Mouse (Mus musculus) myocyte (in vitro differentiated cells): ENCODE results near the gene Zfhx3. TPM values are rescaled to one million over a fixed set of nuclear protein-coding genes. Genes with fewer than 3 reads are reported as not detected.

Experiments
- H3K27me3 ChIP-seq: one replicate; pipeline ENCODE4 v1.6.1; 2011; ENCODE audit not compliant: control insufficient read depth, insufficient read depth, insufficient read length
- H3K36me3 ChIP-seq: one replicate; pipeline ENCODE4 v1.6.1; 2011; ENCODE audit not compliant: control insufficient read depth, insufficient read depth
- H3K4me2 ChIP-seq: one replicate; pipeline ENCODE4 v1.6.1; 2011; ENCODE audit warnings: low read depth, control low read depth
- H3K4me3 ChIP-seq: one replicate; pipeline ENCODE4 v1.5.1; 2011; ENCODE audit warnings: mild to moderate bottlenecking, control low read depth, moderate library complexity
- H3K79me2 ChIP-seq: one replicate; pipeline ENCODE4 v1.6.1; 2011; ENCODE audit not compliant: control insufficient read depth, insufficient read depth
- H3ac ChIP-seq: one replicate; pipeline ENCODE4 v1.6.1; 2011; ENCODE audit not compliant: control insufficient read depth, insufficient read length
- CEBPB ChIP-seq: IDR thresholded peaks from 2 replicates; pipeline ENCODE4 v1.6.1; 2011; ENCODE audit warnings: mild to moderate bottlenecking, moderate library complexity; ENCODE audit not compliant: poor library complexity, insufficient read depth, severe bottlenecking
- E2F4 ChIP-seq: IDR thresholded peaks from one replicate; pipeline ENCODE4 v1.6.1; 2011; ENCODE audit warnings: mild to moderate bottlenecking, control low read depth, moderate library complexity; ENCODE audit not compliant: insufficient read depth
- MAX ChIP-seq: IDR thresholded peaks from one replicate; pipeline ENCODE4 v1.6.1; 2011; ENCODE audit warnings: low read depth, mild to moderate bottlenecking, control low read depth
- MYOD1 ChIP-seq, 3 experiments: IDR thresholded peaks; one replicate each; pipeline ENCODE4 v1.6.1; 2011; ENCODE audit warnings: control low read depth in 2 of 3, low read depth in 2 of 3, mild to moderate bottlenecking in 2 of 3, moderate library complexity in 1 of 3; ENCODE audit not compliant: insufficient read length in 2 of 3, control insufficient read depth in 1 of 3
- MYOG ChIP-seq, 3 experiments: IDR thresholded peaks; one replicate each; pipeline ENCODE4 v1.6.1; 2011; ENCODE audit warnings: control low read depth in 2 of 3, low read depth in 2 of 3, mild to moderate bottlenecking in 2 of 3; ENCODE audit not compliant: insufficient read length in 2 of 3, control insufficient read depth in 1 of 3, insufficient read depth in 1 of 3
- POLR2A ChIP-seq: IDR thresholded peaks from one replicate; pipeline ENCODE4 v1.6.1; 2011; ENCODE audit warnings: low read depth, mild to moderate bottlenecking, control low read depth, moderate library complexity; ENCODE audit not compliant: insufficient read length
- POLR2AphosphoS2 ChIP-seq: IDR thresholded peaks from one replicate; pipeline ENCODE4 v1.6.1; 2011; ENCODE audit warnings: low read depth, control low read depth; ENCODE audit not compliant: insufficient read length
- REST ChIP-seq: IDR thresholded peaks from one replicate; pipeline ENCODE4 v1.6.1; 2011; ENCODE audit warnings: mild to moderate bottlenecking, control low read depth, moderate library complexity; ENCODE audit not compliant: insufficient read depth, insufficient read length
- SRF ChIP-seq: IDR thresholded peaks from one replicate; pipeline ENCODE4 v1.6.1; 2011; ENCODE audit warnings: low read depth; ENCODE audit not compliant: control insufficient read depth, insufficient read length
- TCF12 ChIP-seq: IDR thresholded peaks from one replicate; pipeline ENCODE4 v1.6.1; 2011; ENCODE audit warnings: mild to moderate bottlenecking, control low read depth; ENCODE audit not compliant: poor library complexity, insufficient read depth, severe bottlenecking
- TCF3 ChIP-seq: IDR thresholded peaks from one replicate; pipeline ENCODE4 v1.6.1; 2011; ENCODE audit warnings: low read depth, control low read depth; ENCODE audit not compliant: insufficient read length
- USF1 ChIP-seq: IDR thresholded peaks from one replicate; pipeline ENCODE4 v1.6.1; 2011; ENCODE audit warnings: low read depth, mild to moderate bottlenecking, control low read depth, moderate library complexity
- polyA plus RNA-seq: library from polyadenylated mRNA; unstranded; fragments of >200 nt; fragmentation: generic; extraction: Trizol; gene quantifications from one replicate; pipeline ENCODE4 v1.2.1, GENCODE M21; 2012; ENCODE audit warnings: missing spikeins

Zfhx3 gene
- polyA plus RNA-seq, 1 experiment: 3.0 TPM

DNA sequence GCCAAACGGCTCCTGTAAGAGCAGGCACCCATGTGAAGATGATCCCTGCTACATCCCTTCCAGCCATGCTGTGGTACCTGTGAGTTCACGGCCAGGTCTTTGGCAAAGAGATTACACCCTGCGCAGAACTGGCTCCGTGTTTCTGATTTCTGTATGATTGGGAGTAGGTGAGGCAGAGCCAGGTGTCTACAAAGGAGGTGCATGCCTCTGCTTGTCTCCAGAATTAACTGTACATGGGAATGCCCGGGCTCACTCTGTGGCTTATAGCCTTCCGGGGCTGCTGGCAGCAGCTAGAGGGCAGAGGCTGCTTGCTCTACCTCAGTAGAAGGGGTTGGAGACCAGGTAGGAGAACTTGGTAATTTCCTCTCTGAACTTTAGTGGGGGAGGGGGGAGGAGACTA is 823.7 kb downstream of the Zfhx3 start:
- Histone ChIP-seq H3K79me2 (peaks cover 86% of the 10 kb centered on the region), H3K27me3 (no peaks in the 10 kb centered on the region), H3ac (no peak overlapping the region), H3K4me3 (no peak overlapping the region), H3K4me2 (peak overlapping the region; percentile 1), H3K36me3 (no peaks in the 10 kb centered on the region)
- TF ChIP-seq E2F4 (no peak), CEBPB (no peak), POLR2A (no peak), MAX (no peak), SRF (no peak)

- H3K27me3 ChIP-seq: no peaks in the 10 kb centered on the region
- H3K4me3 ChIP-seq: no peak overlapping the region
- no peaks in the 10 kb centered on the region for H3K36me3 ChIP-seq
- H3K79me2 ChIP-seq: peaks cover 89% of the 10 kb centered on the region
- TF ChIP-seq SRF (no peak), CEBPB (no peak), POLR2A (no peak), TCF12 (no peak), E2F4 (no peak), POLR2AphosphoS2 (no peak), USF1 (no peak), REST (no peak), MAX (no peak), TCF3 (no peak), MYOD1 (IDR thresholded peaks at IDR 0.05; ENCODE audit: control insufficient read depth in 1 of 3, insufficient read length in 2 of 3, low read depth in 2 of 3) (no peak), MYOG (IDR thresholded peaks at IDR 0.05; ENCODE audit: control insufficient read depth in 1 of 3, insufficient read depth in 1 of 3, insufficient read length in 2 of 3, low read depth in 2 of 3) (no peak)
- no peak overlapping the region for H3ac ChIP-seq
- no peak overlapping the region for H3K4me2 ChIP-seq
Observed at GRCm38 (mm10) chr8:108768051-108768450, 825.6 kb downstream of the Zfhx3 start.

- TF ChIP-seq MYOD1 (IDR thresholded peaks at IDR 0.05; ENCODE audit: control insufficient read depth in 1 of 3, insufficient read length in 2 of 3, low read depth in 2 of 3) (no peak), TCF12 (no peak), CEBPB (no peak), MYOG (IDR thresholded peaks at IDR 0.05; ENCODE audit: control insufficient read depth in 1 of 3, insufficient read depth in 1 of 3, insufficient read length in 2 of 3, low read depth in 2 of 3) (no peak), MAX (no peak), SRF (no peak), E2F4 (no peak), USF1 (no peak), POLR2A (no peak), TCF3 (no peak), POLR2AphosphoS2 (no peak), REST (no peak)
- H3K36me3 ChIP-seq: peaks cover 4% of the 10 kb centered on the region
- no peak overlapping the region for H3K4me3 ChIP-seq
- no peak overlapping the region for H3K4me2 ChIP-seq
- no peak overlapping the region for H3ac ChIP-seq
- H3K27me3 ChIP-seq: no peaks in the 10 kb centered on the region
- peaks cover 88% of the 10 kb centered on the region for H3K79me2 ChIP-seq
Observed at GRCm38 (mm10) chr8:108770334-108770733, 827.9 kb downstream of the Zfhx3 start.

DNA sequence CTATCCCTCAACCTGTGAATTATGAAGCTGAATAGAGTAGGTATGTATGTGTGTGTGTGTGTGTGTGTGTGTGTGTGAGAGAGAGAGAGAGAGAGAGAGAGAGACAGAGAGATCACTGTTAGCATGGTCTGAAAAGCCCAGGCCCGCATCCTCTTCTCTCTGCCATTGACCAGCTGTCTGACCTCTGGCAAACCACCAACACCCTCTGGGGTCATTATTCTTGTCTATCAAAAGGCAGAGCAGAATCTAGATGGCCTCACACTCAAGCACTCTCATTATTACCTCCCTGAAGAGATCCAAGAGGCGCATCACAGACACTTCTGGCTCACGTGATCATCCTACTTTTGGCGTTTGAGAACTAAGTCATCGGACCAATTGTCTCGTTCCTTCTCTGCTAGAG is 831.0 kb downstream of the Zfhx3 start:
- Histone ChIP-seq H3K36me3 (peaks cover 4% of the 10 kb centered on the region), H3K27me3 (no peaks in the 10 kb centered on the region), H3K4me2 (no peak overlapping the region), H3ac (no peak overlapping the region), H3K79me2 (peaks cover 80% of the 10 kb centered on the region), H3K4me3 (no peak overlapping the region)
- no peak for TF ChIP-seq MYOG (IDR thresholded peaks at IDR 0.05; ENCODE audit: control insufficient read depth in 1 of 3, insufficient read depth in 1 of 3, insufficient read length in 2 of 3, low read depth in 2 of 3)
- no peak for TF ChIP-seq SRF
- TF ChIP-seq E2F4: no peak
- no peak for TF ChIP-seq CEBPB
- TF ChIP-seq USF1: no peak
- TF ChIP-seq MYOD1 (IDR thresholded peaks at IDR 0.05; ENCODE audit: control insufficient read depth in 1 of 3, insufficient read length in 2 of 3, low read depth in 2 of 3): no peak
- no peak for TF ChIP-seq TCF12
- TF ChIP-seq MAX: no peak
- TF ChIP-seq REST: no peak
- TF ChIP-seq POLR2A: no peak
- TF ChIP-seq TCF3: no peak
- no peak for TF ChIP-seq POLR2AphosphoS2

- TF ChIP-seq REST (no peak), TCF3 (no peak), MYOD1 (IDR thresholded peaks at IDR 0.05; ENCODE audit: control insufficient read depth in 1 of 3, insufficient read length in 2 of 3, low read depth in 2 of 3) (no peak), E2F4 (no peak), POLR2A (no peak), MAX (no peak), CEBPB (no peak), POLR2AphosphoS2 (no peak), SRF (no peak), MYOG (IDR thresholded peaks at IDR 0.05; ENCODE audit: control insufficient read depth in 1 of 3, insufficient read depth in 1 of 3, insufficient read length in 2 of 3, low read depth in 2 of 3) (no peak), USF1 (no peak), TCF12 (no peak)
- Histone ChIP-seq H3K4me3 (no peak overlapping the region), H3K36me3 (peaks cover 4% of the 10 kb centered on the region), H3ac (no peak overlapping the region), H3K27me3 (no peaks in the 10 kb centered on the region), H3K79me2 (peaks cover 75% of the 10 kb centered on the region), H3K4me2 (no peak overlapping the region)
Observed at GRCm38 (mm10) chr8:108778063-108778462, 835.6 kb downstream of the Zfhx3 start.
